Mouse (Mus musculus) hindbrain, postnatal 0 days (tissue): Measurements from ENCODE around the gene Crb3. TPM values are rescaled to one million over a fixed set of nuclear protein-coding genes. Genes with fewer than 3 reads are reported as not detected.

Experiments
- ATAC-seq: fragments of 200-750 bp; cut with Nextera tagmentation; 2 replicates; pipeline ENCODE4 v1.8.0; 2017; ENCODE audit warnings: mild to moderate bottlenecking, moderate TSS enrichment, moderate library complexity
- DNase-seq: peaks from one replicate; pipeline ENCODE4 v3.0.0-alpha.2; 2015; ENCODE audit warnings: low spot score
- H3K27ac ChIP-seq: fragments of 300-500 bp; sonication (generic); 2 replicates; pipeline ENCODE4 v1.5.1; 2014; ENCODE audit warnings: mild to moderate bottlenecking
- H3K27me3 ChIP-seq: fragments of 300-500 bp; sonication (generic); 2 replicates; pipeline ENCODE4 v1.6.1; 2014; ENCODE audit warnings: low read length, mixed read lengths; ENCODE audit not compliant: insufficient read depth
- H3K36me3 ChIP-seq: fragments of 300-500 bp; sonication (generic); 2 replicates; pipeline ENCODE4 v1.6.1; 2014; ENCODE audit warnings: low read length, mixed read lengths; ENCODE audit not compliant: insufficient read depth
- H3K4me1 ChIP-seq: fragments of 300-500 bp; sonication (generic); 2 replicates; pipeline ENCODE4 v1.6.1; 2014; ENCODE audit warnings: antibody characterized with exemption, low read length, mixed read lengths; ENCODE audit not compliant: insufficient read depth
- H3K4me2 ChIP-seq: fragments of 300-500 bp; sonication (generic); 2 replicates; pipeline ENCODE4 v1.6.1; 2014; ENCODE audit warnings: low read depth, mild to moderate bottlenecking, low read length, moderate library complexity, mixed read lengths
- H3K4me3 ChIP-seq: fragments of 300-500 bp; sonication (generic); 2 replicates; pipeline ENCODE4 v1.5.1; 2014; ENCODE audit warnings: low read length
- H3K9ac ChIP-seq: fragments of 300-500 bp; sonication (generic); replicated peaks from 2 replicates; pipeline ENCODE4 v1.6.1; 2014; ENCODE audit warnings: mild to moderate bottlenecking, low read length, moderate library complexity, mixed read lengths
- H3K9me3 ChIP-seq: fragments of 300-500 bp; sonication (generic); 2 replicates; pipeline ENCODE4 v1.6.1; 2016; ENCODE audit warnings: low read length, mixed read lengths
- CTCF ChIP-seq: IDR thresholded peaks from 2 replicates; pipeline ENCODE4 v1.5.1; 2016; ENCODE audit warnings: antibody characterized with exemption, control low read depth, low read depth
- WGBS: fragments of 180-500 bp; shearing (Covaris S2); extraction: QIAGEN DNeasy Blood & Tissue Kit; methylation state at CpG from one replicate; pipeline ENCODE4 v1.1.7; 2014; 5-methylcytosine and 5-hydroxymethylcytosine counted together
- polyA plus RNA-seq: library from polyadenylated mRNA; unstranded; fragments of >200 nt; fragmentation: Nextera tagmentation; extraction: Ambion mirVana; gene quantifications from 2 replicates; pipeline ENCODE4 v1.2.1, GENCODE M21; 2015
- total RNA-seq: library from RNA; depleted of rRNA; stranded (reverse); fragments of >200 nt; gene quantifications from 2 replicates; pipeline ENCODE4 v1.2.3, GENCODE M21; 2014; rRNA removed

The Crb3 gene
- total and polyA plus RNA-seq, 2 experiments from 2014 or later = 6.0 to 7.1 TPM

- Histone ChIP-seq H3K9ac (no peak overlapping the region), H3K4me3 (no peak overlapping the region), H3K27ac (no peak overlapping the region), H3K9me3 (no peaks in the 10 kb centered on the region), H3K27me3 (no peaks in the 10 kb centered on the region), H3K36me3 (no peaks in the 10 kb centered on the region), H3K4me1 (0 out of 2 replicates have a peak, but pooled peaks cover 4% of the 10 kb centered on the region), H3K4me2 (no peak overlapping the region)
- ATAC-seq (no peak), DNase-seq (no peak)
- WGBS = 64% methylated on average over 5 of the region's 5 CpGs
- TF ChIP-seq CTCF = no peak
These were observed 49.8 kb downstream of the Crb3 start for GRCm38 (mm10) chr17:57108666-57109171.

GRCm38 (mm10) chr17:57110005-57110404, 51.1 kb downstream of the Crb3 start:
- no peak for TF ChIP-seq CTCF

GRCm38 (mm10) chr17:57112768-57113474, 54.0 kb downstream of the Crb3 start:
- Histone ChIP-seq H3K4me3 (no peak overlapping the region), H3K4me2 (no peak overlapping the region), H3K36me3 (no peaks in the 10 kb centered on the region), H3K9ac (no peak overlapping the region), H3K4me1 (no peaks in the 10 kb centered on the region), H3K27ac (no peak overlapping the region), H3K27me3 (no peaks in the 10 kb centered on the region), H3K9me3 (no peaks in the 10 kb centered on the region)
- no peak for TF ChIP-seq CTCF
- no peak for ATAC-seq
- no peak for DNase-seq
- 87% methylated on average over 10 of the region's 10 CpGs for WGBS

More at GRCm38 (mm10) chr17:57110005-57110404, 51.1 kb downstream of the Crb3 start:
- DNase-seq (no peak), ATAC-seq (no peak)
- Histone ChIP-seq H3K4me3 (no peak overlapping the region), H3K27ac (no peak overlapping the region), H3K4me2 (no peak overlapping the region), H3K4me1 (no peaks in the 10 kb centered on the region), H3K36me3 (no peaks in the 10 kb centered on the region), H3K9me3 (no peaks in the 10 kb centered on the region), H3K27me3 (no peaks in the 10 kb centered on the region), H3K9ac (no peak overlapping the region)
- 90% methylated on average over 1 of the region's 1 CpGs for WGBS

Other genes with a start within 250 kb of the Crb3 start
- gene Rfx2, start 228.1 kb upstream of the Crb3 start, total RNA-seq = 4.9 and 9.8 TPM in 2 replicates
- 3.7 and 4.4 TPM in 2 replicates for gene Rfx2, start 228.1 kb upstream of the Crb3 start, polyA plus RNA-seq
- gene Acsbg2, start 184.7 kb upstream of the Crb3 start, total RNA-seq = not detected in 2 replicates
- not detected in 2 replicates for gene Acsbg2, start 184.7 kb upstream of the Crb3 start, polyA plus RNA-seq
- gene 1700061G19Rik, start 183.6 kb upstream of the Crb3 start, total RNA-seq = not detected in 2 replicates
- 0.34 and 0.35 TPM in 2 replicates for gene 1700061G19Rik, start 183.6 kb upstream of the Crb3 start, polyA plus RNA-seq
- 131 and 135 TPM in 2 replicates for gene Mllt1, start 123.7 kb upstream of the Crb3 start, total RNA-seq
- 46.7 and 52.0 TPM in 2 replicates for gene Mllt1, start 123.7 kb upstream of the Crb3 start, polyA plus RNA-seq
- not detected in 2 replicates for gene Acer1, start 77.0 kb upstream of the Crb3 start, total RNA-seq
- not detected in 2 replicates for gene Acer1, start 77.0 kb upstream of the Crb3 start, polyA plus RNA-seq
- 137 and 150 TPM in 2 replicates for gene Clpp, start 68.8 kb upstream of the Crb3 start, total RNA-seq
- 163 TPM in 2 replicates for gene Clpp, start 68.8 kb upstream of the Crb3 start, polyA plus RNA-seq
- 58.0 and 70.3 TPM in 2 replicates for gene Alkbh7, start 61.8 kb upstream of the Crb3 start, total RNA-seq
- gene Alkbh7, start 61.8 kb upstream of the Crb3 start, polyA plus RNA-seq = 66.0 and 70.2 TPM in 2 replicates
- gene Pspn, start 59.1 kb upstream of the Crb3 start, total RNA-seq = not detected in 2 replicates
- gene Pspn, start 59.1 kb upstream of the Crb3 start, polyA plus RNA-seq = not detected in 2 replicates
- 28.8 and 32.9 TPM in 2 replicates for gene Gtf2f1, start 47.8 kb upstream of the Crb3 start, total RNA-seq
- 63.5 and 67.8 TPM in 2 replicates for gene Gtf2f1, start 47.8 kb upstream of the Crb3 start, polyA plus RNA-seq
- not detected in 2 replicates for gene Gm17949, start 47.6 kb upstream of the Crb3 start, total RNA-seq
- 0.28 and 0.40 TPM in 2 replicates for gene Gm17949, start 47.6 kb upstream of the Crb3 start, polyA plus RNA-seq
- gene Khsrp, start 27.6 kb upstream of the Crb3 start, total RNA-seq = 61.7 and 71.3 TPM in 2 replicates
- gene Khsrp, start 27.6 kb upstream of the Crb3 start, polyA plus RNA-seq = 26.4 and 27.0 TPM in 2 replicates
- gene Slc25a41, start 17.5 kb upstream of the Crb3 start, total RNA-seq = not detected in 2 replicates
- not detected in 2 replicates for gene Slc25a41, start 17.5 kb upstream of the Crb3 start, polyA plus RNA-seq
- 122 and 150 TPM in 2 replicates for gene Slc25a23, start 758 bp downstream of the Crb3 start, total RNA-seq
- gene Slc25a23, start 758 bp downstream of the Crb3 start, polyA plus RNA-seq = 33.2 and 38.2 TPM in 2 replicates
- 1.5 and 3.8 TPM in 2 replicates for gene Dennd1c, start 19.4 kb downstream of the Crb3 start, total RNA-seq
- gene Dennd1c, start 19.4 kb downstream of the Crb3 start, polyA plus RNA-seq = 2.8 and 3.0 TPM in 2 replicates
- gene Tubb4a, start 28.7 kb downstream of the Crb3 start, total RNA-seq = 201 and 209 TPM in 2 replicates
- 295 and 346 TPM in 2 replicates for gene Tubb4a, start 28.7 kb downstream of the Crb3 start, polyA plus RNA-seq
- gene Tnfsf9, start 46.2 kb downstream of the Crb3 start, total RNA-seq = 3.1 and 8.1 TPM in 2 replicates
- 4.3 and 4.7 TPM in 2 replicates for gene Tnfsf9, start 46.2 kb downstream of the Crb3 start, polyA plus RNA-seq
- 1.0 and 3.7 TPM in 2 replicates for gene Cd70, start 90.7 kb downstream of the Crb3 start, total RNA-seq
- 2.0 and 2.1 TPM in 2 replicates for gene Cd70, start 90.7 kb downstream of the Crb3 start, polyA plus RNA-seq
- not detected in 2 replicates for gene Tnfsf14, start 135.1 kb downstream of the Crb3 start, total RNA-seq
- not detected in 2 replicates for gene Tnfsf14, start 135.1 kb downstream of the Crb3 start, polyA plus RNA-seq
- 0.78 and 0.86 TPM in 2 replicates for gene C3, start 169.0 kb downstream of the Crb3 start, total RNA-seq
- 1.8 and 2.5 TPM in 2 replicates for gene C3, start 169.0 kb downstream of the Crb3 start, polyA plus RNA-seq
- 19.6 and 21.3 TPM in 2 replicates for gene Gpr108, start 189.3 kb downstream of the Crb3 start, total RNA-seq
- gene Gpr108, start 189.3 kb downstream of the Crb3 start, polyA plus RNA-seq = 23.6 and 24.1 TPM in 2 replicates
- gene Trip10, start 190.3 kb downstream of the Crb3 start, total RNA-seq = 8.5 TPM in 2 replicates
- 7.6 and 7.8 TPM in 2 replicates for gene Trip10, start 190.3 kb downstream of the Crb3 start, polyA plus RNA-seq
- 2.2 and 2.5 TPM in 2 replicates for gene Vav1, start 220.0 kb downstream of the Crb3 start, total RNA-seq
- gene Vav1, start 220.0 kb downstream of the Crb3 start, polyA plus RNA-seq = 1.9 and 2.5 TPM in 2 replicates